Mouse (Mus musculus) cerebellum, adult (tissue): ENCODE measurements around the gene Ppm1n.

ENCODE experiments used
- ATAC-seq: cut with Nextera tagmentation; 2 replicates; pipeline ENCODE4 v1.9.2; 2017; ENCODE audit warnings: mild to moderate bottlenecking, moderate library complexity, mixed read lengths; ENCODE audit not compliant: insufficient number of reproducible peaks, low FRiP score, low TSS enrichment

Ppm1n gene

DNA sequence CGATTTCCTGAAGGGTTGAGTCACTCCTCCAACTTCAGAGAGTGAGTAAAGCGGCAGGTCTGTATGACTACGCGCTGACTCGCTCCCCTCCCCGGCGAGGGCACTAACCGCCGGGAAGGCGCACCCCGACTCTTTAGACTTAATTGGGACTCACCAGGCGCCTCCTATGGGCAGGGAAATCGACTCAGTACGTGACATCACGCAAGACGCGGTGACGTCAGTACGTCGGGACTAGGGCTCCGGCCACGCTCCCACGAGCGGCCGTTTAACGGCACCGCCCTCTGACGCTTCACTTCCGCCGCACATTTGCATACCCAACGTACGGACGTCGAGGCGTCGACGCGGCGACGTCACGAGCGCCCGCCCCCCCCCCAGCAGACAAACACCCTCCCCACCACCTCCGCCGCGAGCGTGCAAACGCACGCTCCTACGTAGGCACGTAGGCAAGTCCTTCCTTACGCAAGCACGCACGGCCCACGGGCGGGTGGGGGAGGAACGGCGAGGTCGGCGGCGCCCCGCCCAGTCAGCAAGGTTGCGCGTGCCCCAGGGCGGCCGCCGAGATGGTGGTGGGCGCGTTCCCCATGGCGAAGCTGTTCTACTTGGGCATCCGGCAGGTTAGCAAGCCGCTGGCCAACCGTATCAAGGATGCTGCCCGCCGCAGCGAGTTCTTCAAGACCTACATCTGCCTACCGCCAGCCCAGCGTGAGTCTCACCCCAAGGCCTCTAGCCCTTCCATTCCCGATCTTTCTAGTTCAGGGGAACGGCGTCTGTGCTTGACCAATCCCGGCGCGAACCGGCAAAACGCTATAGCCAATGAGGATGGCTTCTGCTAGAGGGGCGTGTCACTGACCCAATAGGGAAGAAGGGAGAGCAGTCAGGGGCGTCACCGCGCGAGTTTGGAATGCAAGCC, 51.7 kb downstream of the Ppm1n start, which contains the start of gene Opa3:
Opa3 (plus strand) TSS at position 452 of the 910 bp plus-strand sequence.
- peak; percentile 91 for ATAC-seq

GRCm38 (mm10) chr7:19226817-19227797, 52.8 kb downstream of the Ppm1n start:
- peak; percentile 12; the same call in 1 of the 2 replicates for ATAC-seq
